Mouse (Mus musculus) urinary bladder, adult 2 months (tissue): ENCODE results near the gene Cntd1. TPM values are rescaled to one million over a fixed set of nuclear protein-coding genes. Genes with fewer than 3 reads are reported as not detected.

Source experiments
- DNase-seq: peaks from one replicate; pipeline ENCODE4 v3.0.0; 2022; ENCODE audit warnings: low spot score
- polyA plus RNA-seq: library from polyadenylated mRNA; depleted of rRNA; stranded (reverse); fragments of >200 nt; gene quantifications from 2 replicates; pipeline ENCODE4 v1.2.3, GENCODE M21; 2012

The Cntd1 gene
- polyA plus RNA-seq, 1 experiment: 1.5 TPM

DNA sequence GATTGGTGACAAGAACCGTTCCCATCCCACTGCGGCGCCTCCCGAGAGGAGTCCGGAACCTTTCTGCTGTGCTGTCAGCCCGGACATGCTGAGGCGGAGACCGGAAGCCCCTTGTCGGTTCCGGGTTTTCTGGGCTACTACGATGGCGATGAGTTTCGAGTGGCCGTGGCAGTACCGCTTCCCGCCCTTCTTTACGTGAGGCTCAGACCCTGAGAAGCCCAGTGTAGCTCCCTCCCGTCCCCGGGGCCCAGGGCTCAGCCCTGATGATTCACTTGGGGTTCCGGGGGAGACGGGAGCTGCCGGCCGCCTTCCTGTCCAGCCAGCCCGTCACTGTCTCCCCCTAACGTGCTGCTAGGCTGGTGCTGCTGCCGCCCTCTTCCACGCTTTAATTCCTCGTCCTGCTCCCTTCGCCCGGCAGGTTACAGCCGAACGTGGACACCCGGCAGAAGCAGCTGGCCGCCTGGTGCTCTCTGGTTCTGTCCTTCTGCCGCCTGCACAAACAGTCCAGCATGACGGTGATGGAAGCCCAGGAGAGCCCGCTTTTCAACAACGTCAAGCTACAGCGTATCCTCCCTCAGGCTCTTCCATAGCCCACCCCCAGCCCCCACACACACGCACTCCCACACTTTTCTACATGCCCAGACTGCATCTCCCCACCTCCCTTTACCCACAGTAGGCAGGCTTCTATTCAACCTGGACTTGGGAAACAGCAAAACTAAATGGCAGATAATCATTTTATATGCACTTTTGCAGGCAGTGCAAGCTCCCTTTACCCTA lies 25.0 kb upstream of the Cntd1 start, which contains the start of gene Vps25:
Gene Vps25, plus strand, starts transcription at position 95 of the 777 bp plus-strand sequence.
- DNase-seq: peak; percentile 77

DNA sequence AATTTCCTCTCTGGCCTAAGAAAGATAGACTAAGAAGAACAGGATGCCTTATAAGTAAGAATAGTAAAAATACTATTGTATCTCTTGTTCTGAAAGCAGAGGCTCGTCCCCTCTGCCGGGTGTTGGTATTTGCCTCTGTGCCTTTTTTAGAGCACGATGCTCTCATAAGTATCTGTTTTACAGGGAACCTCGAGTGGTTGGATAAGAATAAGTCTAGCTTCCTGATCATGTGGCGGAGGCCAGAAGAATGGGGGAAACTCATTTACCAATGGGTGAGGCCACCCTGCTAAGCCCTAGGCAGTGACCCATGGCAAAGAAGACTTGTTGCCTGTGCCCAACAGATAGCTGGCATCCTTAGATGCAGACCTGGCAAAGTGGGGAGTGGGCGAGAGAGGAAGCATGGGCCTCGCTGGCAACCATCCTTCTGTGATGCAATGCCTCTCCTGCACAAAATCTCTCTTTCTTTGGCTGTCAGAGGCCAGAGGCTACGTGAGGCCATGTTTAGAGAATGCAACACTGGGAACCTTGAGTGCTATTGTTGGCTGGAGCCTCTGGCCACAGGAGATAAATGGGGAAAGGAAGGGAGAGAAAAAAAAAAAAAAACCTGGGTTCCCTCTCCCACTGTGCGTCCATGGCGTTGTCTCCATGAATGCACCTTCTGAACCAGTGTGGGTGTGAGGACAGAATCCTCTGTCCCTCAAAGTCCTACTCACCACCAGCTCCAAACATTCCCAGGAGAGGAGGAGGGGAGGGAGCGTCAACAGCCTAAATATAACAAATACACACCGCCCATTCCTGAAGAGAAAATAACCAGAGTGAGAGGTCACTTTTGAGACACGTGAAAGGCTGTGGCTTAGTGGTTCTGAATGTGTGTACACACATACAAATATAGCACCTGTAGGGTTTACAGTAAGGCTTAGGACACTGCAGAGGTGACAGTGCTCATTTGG lies 22.7 kb upstream of the Cntd1 start:
- DNase-seq: no peak

DNA sequence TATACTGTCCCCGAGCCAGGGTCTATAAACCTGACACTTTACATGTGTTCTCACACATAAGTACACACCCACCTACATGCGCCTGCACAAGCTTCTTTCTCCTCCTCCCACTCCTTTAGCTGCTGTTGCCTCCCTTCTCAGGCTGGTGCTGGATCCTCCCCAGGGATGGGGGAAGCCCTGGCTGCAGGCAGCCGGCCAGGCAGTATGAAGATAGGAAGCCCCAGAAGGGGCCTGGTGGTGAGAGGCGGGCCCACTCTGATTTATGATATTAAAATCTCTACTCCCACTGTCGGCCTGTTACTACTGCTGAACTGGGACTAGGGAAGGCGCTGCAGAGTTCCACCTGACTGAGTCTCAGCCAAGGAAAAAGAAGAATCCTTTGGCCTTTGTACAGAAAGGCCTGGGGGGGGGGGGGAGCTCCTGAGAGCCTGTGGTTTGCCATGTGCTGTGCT lies 19.5 kb upstream of the Cntd1 start:
- peak; percentile 21 for DNase-seq

DNA sequence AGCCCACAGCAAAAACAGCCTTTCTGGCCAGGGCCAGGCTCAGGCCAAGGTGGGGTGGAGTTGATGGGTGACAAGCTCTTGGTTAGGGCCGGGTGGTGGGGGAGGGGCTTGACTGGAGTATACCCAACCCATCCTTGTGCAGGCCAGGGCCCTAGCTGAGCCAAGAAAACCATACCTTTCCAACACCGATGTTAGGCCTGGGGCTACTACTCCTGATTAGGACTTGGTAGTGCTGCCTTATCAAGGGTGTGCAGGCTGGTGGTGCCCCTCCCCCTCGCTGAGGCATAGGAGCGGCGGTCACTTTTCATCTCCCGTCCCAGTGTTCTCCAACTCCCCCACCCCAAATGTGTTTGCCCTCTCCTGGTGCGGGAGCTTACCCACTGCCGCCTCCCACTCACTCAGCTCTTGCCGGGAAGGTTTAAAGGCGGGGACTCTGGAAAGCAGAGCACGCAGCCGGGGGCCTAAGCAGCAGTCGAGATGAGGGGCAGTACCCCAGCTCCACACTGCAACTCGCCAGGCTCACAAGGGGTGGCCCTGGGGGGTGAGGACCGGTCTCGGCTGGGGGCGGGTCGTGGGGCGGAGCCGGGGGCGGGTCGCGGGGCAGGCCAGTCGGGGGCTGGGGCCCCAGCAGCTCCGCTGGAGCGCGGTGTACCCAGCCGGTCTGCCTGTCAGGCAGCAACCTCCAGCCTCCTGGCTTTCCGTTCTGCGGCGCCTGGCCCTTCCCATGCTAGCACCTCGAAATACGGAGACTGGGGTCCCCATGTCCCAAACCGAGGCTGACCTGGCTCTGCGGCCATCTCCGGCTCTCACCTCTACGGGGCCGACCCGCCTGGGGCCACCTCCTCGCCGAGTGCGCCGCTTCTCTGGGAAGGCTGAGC lies 18.6 kb upstream of the Cntd1 start, which contains the start of gene Wnk4:
Gene Wnk4, plus strand, starts transcription at position 620 of the 878 bp plus-strand sequence.
- DNase-seq: peak; percentile 69

DNA sequence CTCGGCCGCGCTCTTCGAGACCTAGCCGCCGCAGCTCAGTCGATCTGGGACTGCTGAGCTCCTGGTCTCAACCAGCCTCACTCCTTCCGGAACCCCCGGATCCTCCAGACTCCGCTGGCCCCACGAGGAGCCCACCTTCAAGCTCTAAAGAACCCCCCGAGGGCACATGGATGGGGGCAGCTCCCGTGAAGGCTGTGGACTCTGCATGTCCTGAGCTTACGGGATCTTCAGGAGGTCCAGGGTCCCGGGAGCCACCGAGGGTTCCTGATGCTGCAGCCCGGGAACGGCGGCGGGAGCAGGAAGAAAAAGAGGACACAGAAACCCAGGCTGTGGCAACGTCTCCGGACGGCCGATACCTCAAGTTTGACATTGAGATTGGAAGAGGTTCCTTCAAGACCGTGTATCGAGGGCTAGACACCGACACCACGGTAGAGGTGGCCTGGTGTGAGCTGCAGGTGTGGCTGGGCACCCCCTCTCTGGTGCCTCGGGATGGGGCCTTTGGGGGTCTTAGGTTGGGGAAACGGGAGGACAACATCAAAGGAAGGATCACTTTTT lies 17.9 kb upstream of the Cntd1 start:
- no peak for DNase-seq

DNA sequence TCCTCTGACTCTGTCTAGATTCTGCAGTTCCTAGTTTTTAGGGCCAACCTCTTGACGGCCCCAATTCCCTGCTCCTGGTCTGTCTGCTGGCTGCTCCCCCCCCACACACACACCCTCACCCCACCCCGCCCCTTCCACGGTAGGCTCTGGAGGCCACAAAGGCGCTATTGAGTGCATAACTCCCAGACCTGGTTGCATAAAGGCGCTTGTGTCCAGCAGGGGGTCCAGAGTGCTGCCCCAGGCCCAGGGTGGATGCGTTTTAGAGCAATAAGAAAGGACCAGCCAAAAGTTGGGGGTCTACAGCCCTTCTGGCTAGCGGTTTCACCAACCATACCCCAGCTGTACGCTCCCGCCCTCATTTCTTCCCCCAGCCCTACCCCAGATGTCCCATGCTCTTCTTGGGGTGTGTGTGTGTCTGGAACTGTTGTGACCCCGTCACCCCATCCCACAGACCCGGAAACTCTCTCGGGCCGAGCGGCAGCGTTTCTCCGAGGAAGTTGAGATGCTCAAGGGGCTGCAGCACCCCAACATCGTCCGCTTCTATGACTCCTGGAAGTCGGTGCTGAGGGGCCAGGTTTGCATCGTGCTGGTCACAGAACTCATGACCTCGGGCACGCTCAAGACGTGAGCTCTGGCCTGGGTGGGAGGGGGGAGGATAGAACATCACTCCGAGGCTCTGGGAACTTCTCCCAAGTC lies 16.4 kb upstream of the Cntd1 start:
- peak; percentile 19 for DNase-seq

DNA sequence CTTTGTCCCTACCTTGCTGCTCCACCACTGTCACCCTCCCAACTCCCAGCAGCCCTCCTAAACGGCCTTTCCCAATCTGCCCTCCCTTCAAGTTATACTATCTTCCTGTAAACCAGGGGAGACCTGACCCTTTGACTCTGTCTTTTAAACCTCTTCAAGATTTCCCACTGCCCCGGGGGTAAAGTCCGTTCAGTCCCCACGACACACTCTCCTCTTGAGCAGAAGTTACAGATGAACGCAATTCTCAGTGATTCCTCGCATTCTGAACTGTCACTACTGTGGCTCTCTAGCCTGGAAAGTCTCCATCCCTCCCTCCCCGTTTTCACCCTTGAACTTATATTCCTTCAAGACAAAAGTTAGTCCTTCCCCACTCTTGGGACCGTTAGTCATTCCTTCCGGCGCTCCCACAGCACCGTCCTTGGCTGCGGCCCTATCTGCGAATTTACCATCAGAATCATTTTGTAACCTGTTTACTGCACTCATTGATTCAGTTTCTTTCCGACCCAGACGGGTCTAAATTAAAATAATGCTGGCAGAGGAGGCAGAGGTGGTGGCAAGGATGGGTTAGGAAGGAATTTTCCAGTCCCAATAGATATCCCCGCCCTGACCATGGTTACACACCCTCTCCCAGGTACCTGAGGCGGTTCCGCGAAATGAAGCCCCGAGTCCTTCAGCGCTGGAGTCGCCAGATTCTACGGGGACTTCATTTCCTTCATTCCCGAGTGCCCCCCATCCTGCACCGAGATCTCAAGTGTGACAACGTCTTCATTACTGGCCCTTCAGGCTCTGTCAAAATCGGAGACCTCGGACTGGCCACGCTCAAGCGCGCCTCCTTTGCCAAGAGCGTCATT lies 15.4 kb upstream of the Cntd1 start:
- DNase-seq: no peak

DNA sequence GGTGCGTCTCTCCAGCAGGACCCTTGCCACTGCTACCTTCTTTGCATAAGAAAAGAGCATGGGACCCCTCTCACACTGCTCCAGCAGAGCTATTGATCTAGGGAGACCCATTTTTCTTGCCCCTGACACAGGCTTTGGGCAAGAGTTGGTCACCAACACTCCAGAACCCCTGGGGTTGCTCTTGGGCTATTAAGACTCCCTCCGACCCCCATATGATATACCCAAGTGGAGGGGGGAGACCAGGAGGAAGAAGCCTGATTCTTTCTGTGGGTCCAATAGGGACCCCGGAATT lies 14.9 kb upstream of the Cntd1 start:
- no peak for DNase-seq

DNA sequence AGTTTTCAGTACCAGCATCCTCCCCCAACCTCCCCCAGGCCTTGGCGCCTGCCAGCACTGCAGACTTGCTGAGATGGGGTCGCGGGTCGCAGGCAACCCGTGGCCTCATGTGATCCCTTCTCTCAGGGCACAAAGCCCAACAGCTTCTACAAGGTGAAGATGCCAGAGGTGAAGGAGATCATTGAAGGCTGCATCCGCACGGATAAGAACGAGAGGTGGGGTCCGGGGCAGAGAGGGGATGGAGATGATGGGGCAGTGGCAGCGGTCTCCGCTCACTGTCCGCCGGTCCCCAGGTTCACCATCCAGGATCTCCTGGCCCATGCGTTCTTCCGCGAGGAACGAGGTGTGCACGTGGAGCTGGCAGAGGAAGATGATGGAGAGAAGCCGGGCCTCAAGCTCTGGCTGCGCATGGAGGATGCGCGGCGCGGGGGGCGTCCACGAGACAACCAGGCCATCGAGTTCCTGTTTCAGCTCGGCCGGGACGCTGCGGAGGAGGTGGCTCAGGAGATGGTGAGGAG lies 13.8 kb upstream of the Cntd1 start:
- no peak for DNase-seq

DNA sequence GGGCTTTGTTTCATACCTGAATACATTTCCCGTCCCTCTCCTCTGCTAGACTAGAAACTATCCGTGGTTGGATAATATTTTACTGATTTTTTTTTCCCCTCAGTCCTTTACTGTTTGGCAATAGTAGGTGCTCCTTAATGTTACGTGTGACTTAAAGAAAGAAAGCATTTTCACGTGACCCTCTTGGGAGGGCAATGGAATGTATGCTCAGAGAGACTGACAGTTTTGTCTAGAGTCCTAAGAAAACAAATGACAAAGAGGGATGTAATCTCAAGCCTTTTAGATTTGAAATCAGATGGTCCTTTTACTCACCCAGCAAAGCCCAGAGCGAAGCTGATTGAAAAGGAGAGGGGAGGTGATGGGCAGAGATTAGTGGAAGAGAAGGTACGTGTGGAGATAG lies 12.9 kb upstream of the Cntd1 start:
- no peak for DNase-seq

DNA sequence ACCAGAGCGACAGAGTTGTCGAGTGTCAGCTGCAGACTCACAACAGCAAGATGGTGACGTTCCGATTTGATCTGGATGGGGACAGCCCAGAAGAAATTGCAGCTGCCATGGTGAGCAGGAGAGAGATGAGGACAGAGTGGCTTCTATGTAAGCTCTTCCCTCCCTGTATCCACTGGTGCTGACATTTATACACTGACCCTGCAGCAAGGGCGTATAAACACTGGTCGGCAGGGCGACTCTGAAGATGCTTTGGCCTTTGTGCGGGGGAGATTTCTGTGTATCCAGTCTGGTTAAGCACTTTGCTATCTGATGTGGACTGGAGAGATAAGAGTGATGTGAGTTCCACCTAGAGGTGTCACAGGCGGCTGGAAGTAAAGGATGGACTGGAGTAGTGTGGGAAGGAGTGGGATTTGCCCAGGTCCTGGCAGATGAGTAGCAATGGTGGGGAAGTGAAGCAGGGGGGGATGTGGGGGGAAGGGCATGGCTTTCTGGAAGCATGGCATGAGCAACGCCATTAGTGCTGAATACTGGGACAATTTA lies 9.2 kb upstream of the Cntd1 start:
- DNase-seq: no peak

DNA sequence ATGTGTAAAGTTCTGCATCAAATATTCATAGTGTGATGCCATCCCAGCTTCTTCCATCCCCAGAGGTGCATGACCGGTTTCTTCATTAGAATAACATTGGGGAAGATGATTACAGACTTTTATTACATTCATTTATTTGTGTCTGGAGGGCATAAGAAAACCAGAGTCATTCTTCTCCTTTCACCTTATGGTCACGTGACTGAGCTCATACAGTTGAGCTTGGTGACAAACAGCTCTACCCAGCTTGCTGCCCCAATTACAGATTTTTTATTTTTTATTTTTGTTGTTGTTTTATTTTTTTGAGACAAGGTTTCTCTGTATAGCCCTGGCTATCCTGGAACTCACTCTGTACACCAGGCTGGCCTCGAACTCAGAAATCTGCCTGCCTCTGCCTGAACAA lies 6.4 kb upstream of the Cntd1 start:
- no peak for DNase-seq

DNA sequence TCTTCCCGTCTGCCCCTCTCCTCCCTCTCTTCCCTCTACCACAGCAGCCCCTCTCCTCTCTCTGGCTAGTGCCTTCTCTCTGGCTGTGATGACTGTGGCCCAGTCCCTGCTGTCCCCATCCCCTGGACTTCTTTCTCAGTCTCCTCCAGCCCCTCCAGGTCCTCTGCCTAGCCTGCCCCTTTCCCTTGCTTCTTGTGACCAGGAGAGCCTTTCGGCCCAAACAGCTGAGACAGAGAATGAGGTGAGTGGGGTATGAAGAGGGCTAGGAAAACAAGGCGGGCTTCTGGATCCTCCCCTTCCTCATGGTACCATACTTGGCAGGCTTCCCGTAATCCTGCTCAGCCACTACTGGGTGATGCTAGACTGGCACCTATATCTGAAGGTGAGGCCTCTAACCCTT lies 3.5 kb upstream of the Cntd1 start:
- no peak for DNase-seq

DNA sequence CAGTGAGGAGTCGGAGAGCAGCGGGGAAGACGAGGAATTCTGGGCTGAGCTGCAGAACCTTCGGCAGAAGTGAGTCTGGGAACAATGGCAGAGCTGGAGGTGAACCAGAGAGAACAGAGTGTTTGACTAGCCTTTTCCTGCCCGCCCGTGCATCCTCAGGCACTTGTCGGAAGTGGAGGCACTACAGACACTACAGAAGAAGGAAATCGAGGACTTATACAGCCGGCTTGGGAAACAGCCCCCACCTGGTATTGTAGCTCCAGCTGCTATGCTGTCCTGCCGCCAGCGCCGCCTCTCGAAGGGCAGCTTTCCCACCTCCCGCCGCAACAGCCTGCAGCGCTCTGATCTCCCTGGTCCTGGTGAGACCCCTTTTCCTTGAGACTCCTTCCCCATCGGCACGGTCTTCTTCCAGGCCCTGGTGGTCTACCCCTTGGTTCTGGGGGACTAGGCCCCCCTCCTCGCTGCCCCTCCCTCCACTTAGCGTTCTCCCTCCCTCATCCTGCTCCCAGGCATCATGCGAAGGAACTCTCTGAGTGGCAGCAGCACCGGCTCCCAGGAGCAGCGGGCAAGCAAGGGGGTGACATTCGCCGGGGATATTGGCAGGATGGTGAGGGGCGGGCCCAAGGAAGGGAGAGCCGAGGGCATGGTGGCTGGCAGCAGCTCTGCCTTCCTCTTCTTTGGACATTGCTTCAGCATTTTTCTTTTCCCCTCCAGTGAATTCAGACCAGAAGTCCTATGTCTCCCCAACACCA lies 2.3 kb upstream of the Cntd1 start:
- DNase-seq: no peak

DNA sequence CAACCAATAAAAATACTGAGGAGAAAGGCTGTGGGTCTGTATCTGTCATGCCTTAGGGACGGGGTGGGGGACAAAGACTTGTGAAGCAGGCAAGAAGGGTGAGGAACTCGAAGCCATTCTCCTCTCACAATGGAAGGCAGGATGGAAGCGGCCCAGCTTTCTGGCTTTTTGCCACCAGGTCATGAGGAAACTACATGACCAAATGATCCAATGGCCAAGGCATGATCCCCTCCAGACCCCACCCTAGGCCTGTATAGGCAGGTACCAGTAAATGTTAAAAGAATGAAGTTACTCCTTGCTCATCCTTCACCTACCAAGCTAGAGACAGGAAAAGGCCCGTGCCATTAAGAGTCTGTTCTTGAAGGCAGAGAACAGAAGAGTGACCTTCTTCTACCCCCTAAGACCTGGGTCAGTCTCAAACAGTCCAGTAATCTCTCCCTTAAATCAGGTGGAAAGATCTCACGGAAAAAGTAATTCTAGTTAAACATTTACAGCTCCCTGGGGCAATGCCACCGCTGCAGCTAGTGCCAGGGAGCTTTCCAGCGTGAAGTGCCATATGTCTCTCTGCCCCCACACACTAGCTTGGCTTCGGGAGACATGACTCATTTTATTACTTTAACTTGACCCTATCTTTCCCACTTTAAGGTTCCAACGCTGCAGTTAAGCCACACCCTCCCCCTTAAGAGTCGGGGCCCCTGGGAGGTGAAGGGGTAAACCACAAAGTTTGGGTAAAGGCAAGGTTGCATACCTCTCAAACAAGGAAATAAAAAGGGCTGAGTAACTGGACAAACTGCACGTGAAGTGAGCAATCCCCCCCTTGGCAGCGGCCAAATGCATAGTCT lies 1.2 kb upstream of the Cntd1 start:
- no peak for DNase-seq

DNA sequence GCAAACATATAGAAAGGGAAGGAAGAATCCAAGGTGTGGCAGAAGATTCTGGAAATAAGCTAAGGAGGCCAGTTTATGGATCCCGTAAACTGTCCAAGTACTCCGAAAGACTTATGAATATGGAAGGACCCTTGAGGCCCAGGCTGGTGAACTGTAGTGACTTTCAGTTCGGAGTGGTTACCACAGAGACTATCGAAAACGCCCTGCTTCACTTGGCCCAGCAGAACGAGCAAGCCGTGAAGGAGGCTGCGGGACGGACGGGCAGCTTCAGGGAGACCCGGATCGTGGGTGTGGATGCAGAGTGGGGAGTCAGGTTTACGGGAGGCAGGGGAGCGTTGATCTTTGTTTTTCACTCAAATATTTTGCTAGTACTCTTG lies 369 bp downstream of the Cntd1 start:
- no peak for DNase-seq

DNA sequence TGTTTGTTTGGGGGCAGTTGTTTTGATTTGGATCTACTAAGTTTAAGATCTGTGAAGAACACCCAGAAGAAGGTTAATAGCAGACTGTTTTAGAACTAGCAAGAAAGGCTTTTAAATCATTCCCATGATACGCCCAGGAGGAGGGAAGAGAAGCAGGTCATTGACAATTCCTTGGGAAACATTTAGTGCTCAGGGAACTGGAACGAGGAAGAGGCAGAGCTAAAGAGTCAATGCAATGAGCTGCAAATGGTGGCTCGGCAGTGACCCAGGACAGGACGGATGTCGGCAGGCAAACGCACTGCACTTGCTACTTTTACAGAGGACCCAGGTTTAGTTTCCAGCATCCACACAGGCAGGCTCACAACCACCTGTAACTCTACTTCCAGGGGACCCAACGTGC lies 2.0 kb downstream of the Cntd1 start:
- no peak for DNase-seq

DNA sequence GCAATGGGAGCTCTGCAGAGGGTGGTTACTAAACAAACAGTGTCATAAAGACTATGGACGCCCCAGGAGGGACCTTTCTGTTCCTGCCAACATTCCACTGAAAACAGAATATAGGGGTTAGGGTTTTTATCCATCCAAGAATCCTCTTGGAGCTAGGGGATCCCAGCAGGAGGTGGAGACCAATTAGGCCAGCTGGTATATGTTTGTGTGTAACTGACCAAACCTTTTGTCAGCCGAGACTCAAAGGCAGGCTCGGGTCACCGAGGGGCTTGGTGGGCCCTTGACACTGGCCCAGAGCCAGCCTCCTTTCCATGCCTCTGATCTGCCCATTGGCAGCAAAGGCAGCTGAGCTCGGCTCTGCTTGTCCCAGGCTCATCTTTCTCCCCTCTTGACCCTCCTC lies 4.1 kb downstream of the Cntd1 start:
- no peak for DNase-seq
